8 mouse cellular contexts compared by ENCODE assay signal in genomic region chr1:155145620-155146019, GRCm38 (mm10). TPM values are rescaled to one million over a fixed set of nuclear protein-coding genes. Genes with fewer than 3 reads are reported as not detected.
DNase-seq lines count a peak whose midpoint lies in the region; ATAC-seq and TF ChIP-seq lines count a peak whose summit lies in the region.

No protein-coding gene starts in this region.

- peak; percentile 71 for DNase-seq in liver, adult 2 months (ENCODE audit: extremely low read depth, low read depth, low spot score)
- no peak for DNase-seq in liver
- no peak for DNase-seq in cerebellum, postnatal 4 days (ENCODE audit: low spot score in 2 of 2)
- no peak for DNase-seq in cerebellum, adult 18-20 months

- peak overlapping the region; percentile 50 for H3K4me2 ChIP-seq in embryonic facial prominence, embryonic 15.5 days (replicated peaks)
- peak overlapping the region; percentile 53 for H3K4me2 ChIP-seq in liver, embryonic 15.5 days
- H3K4me2 ChIP-seq in stomach, embryonic 15.5 days, result peak overlapping the region; percentile 48
- no peak overlapping the region; the same call in 1 of the 2 replicates for H3K4me2 ChIP-seq in hindbrain, embryonic 16.5 days (ENCODE audit: low read length)

- H3K27ac ChIP-seq in liver, adult 2 months (replicated peaks; ENCODE audit: insufficient read depth, low read depth, low read length), result peak overlapping the region; percentile 65
- H3K27ac ChIP-seq in embryonic facial prominence, embryonic 15.5 days (replicated peaks), result peak overlapping the region; percentile 71; the same call in 1 of the 2 replicates
- no peak overlapping the region for H3K27ac ChIP-seq in liver, embryonic 15.5 days (replicated peaks)
- peak overlapping the region; percentile 64; the same call in 1 of the 2 replicates for H3K27ac ChIP-seq in stomach, embryonic 15.5 days
- no peak overlapping the region for H3K27ac ChIP-seq in hindbrain, embryonic 16.5 days (ENCODE audit: low read depth, low read length)

- H3K36me3 ChIP-seq in liver, adult 2 months (ENCODE audit: control insufficient read depth, insufficient read depth, low read length), result no peaks in the 10 kb centered on the region
- no peaks in the 10 kb centered on the region for H3K36me3 ChIP-seq in embryonic facial prominence, embryonic 15.5 days
- no peaks in the 10 kb centered on the region for H3K36me3 ChIP-seq in liver, embryonic 15.5 days (replicated peaks)
- no peaks in the 10 kb centered on the region for H3K36me3 ChIP-seq in stomach, embryonic 15.5 days
- H3K36me3 ChIP-seq in hindbrain, embryonic 16.5 days (ENCODE audit: control insufficient read depth, insufficient read depth, low read length), result no peaks in the 10 kb centered on the region

- TF ChIP-seq POLR2A in liver, adult 2 months (IDR thresholded peaks at IDR 0.05; ENCODE audit: extremely low read depth, insufficient read depth, low read length), result no peak

- no peak for TF ChIP-seq CTCF in liver, adult 2 months (IDR thresholded peaks at IDR 0.05; ENCODE audit: low read depth, low read length)

- WGBS in liver, adult 2 months, result 27% methylated on average over 6 of the region's 6 CpGs
- 38% methylated on average over 6 of the region's 6 CpGs for WGBS in embryonic facial prominence, embryonic 15.5 days
- WGBS in liver, embryonic 15.5 days (ENCODE audit: insufficient replicate concordance), result 19% methylated on average over 6 of the region's 6 CpGs
- WGBS in stomach, embryonic 15.5 days, result 24% methylated on average over 6 of the region's 6 CpGs
- 68% methylated on average over 6 of the region's 6 CpGs for WGBS in hindbrain, embryonic 16.5 days

- no peaks in the 10 kb centered on the region for H3K27me3 ChIP-seq in liver, adult 2 months (ENCODE audit: control insufficient read depth, insufficient read depth, low read length)
- no peaks in the 10 kb centered on the region for H3K27me3 ChIP-seq in embryonic facial prominence, embryonic 15.5 days
- no peaks in the 10 kb centered on the region for H3K27me3 ChIP-seq in liver, embryonic 15.5 days
- H3K27me3 ChIP-seq in stomach, embryonic 15.5 days (replicated peaks), result no peaks in the 10 kb centered on the region
- H3K27me3 ChIP-seq in hindbrain, embryonic 16.5 days (replicated peaks; ENCODE audit: control insufficient read depth, insufficient read depth, low read length), result no peaks in the 10 kb centered on the region

- H3K9me3 ChIP-seq in embryonic facial prominence, embryonic 15.5 days (replicated peaks), result no peaks in the 10 kb centered on the region
- no peaks in the 10 kb centered on the region for H3K9me3 ChIP-seq in liver, embryonic 15.5 days (replicated peaks)
- no peaks in the 10 kb centered on the region for H3K9me3 ChIP-seq in stomach, embryonic 15.5 days
- no peaks in the 10 kb centered on the region for H3K9me3 ChIP-seq in hindbrain, embryonic 16.5 days (ENCODE audit: control insufficient read depth, low read length)

- no peaks in the 10 kb centered on the region; the same call in 1 of the 2 replicates for H3K4me1 ChIP-seq in liver, adult 2 months (ENCODE audit: control insufficient read depth, insufficient read depth, low read length)
- H3K4me1 ChIP-seq in embryonic facial prominence, embryonic 15.5 days, result peaks cover 15% of the 10 kb centered on the region
- H3K4me1 ChIP-seq in liver, embryonic 15.5 days (replicated peaks), result 0 out of 2 replicates have a peak, but pooled peaks cover 5% of the 10 kb centered on the region
- H3K4me1 ChIP-seq in stomach, embryonic 15.5 days, result no peaks in the 10 kb centered on the region
- H3K4me1 ChIP-seq in hindbrain, embryonic 16.5 days (ENCODE audit: control insufficient read depth, insufficient read depth, low read depth, low read length), result no peaks in the 10 kb centered on the region

- ATAC-seq in embryonic facial prominence, embryonic 15.5 days (ENCODE audit: insufficient number of reproducible peaks, low FRiP score, low TSS enrichment, low read depth), result no peak
- no peak for ATAC-seq in liver, embryonic 15.5 days (ENCODE audit: insufficient read depth)
- ATAC-seq in stomach, embryonic 15.5 days (ENCODE audit: insufficient read depth, low FRiP score, low read depth), result peak; percentile 32; the same call in 1 of the 2 replicates
- ATAC-seq in hindbrain, embryonic 16.5 days, result no peak

- peak overlapping the region; percentile 37 for H3K9ac ChIP-seq in liver, adult 2 months (ENCODE audit: low read depth, low read length)
- 0 out of 2 replicates have a peak overlapping the region, but pooled peaks have one; percentile 26 for H3K9ac ChIP-seq in embryonic facial prominence, embryonic 15.5 days
- H3K9ac ChIP-seq in liver, embryonic 15.5 days, result no peak overlapping the region
- no peak overlapping the region for H3K9ac ChIP-seq in stomach, embryonic 15.5 days
- no peak overlapping the region for H3K9ac ChIP-seq in hindbrain, embryonic 16.5 days (ENCODE audit: low read depth, low read length)

- no peaks in the 10 kb centered on the region; the same call in 1 of the 2 replicates for H3K79me2 ChIP-seq in liver, adult 2 months (ENCODE audit: control insufficient read depth, insufficient read depth, low read length)

- peak overlapping the region; percentile 76 for H3K4me3 ChIP-seq in liver, adult 2 months (ENCODE audit: insufficient read depth, low read depth, low read length)
- peak overlapping the region; percentile 52 for H3K4me3 ChIP-seq in embryonic facial prominence, embryonic 15.5 days (replicated peaks)
- H3K4me3 ChIP-seq in liver, embryonic 15.5 days (replicated peaks), result 0 out of 2 replicates have a peak overlapping the region, but pooled peaks have one; percentile 41
- peak overlapping the region; percentile 46 for H3K4me3 ChIP-seq in stomach, embryonic 15.5 days (replicated peaks)
- H3K4me3 ChIP-seq in hindbrain, embryonic 16.5 days (ENCODE audit: low read length), result no peak overlapping the region

RNA-seq across cellular contexts. Expression of gene Mr1, which starts 1.0 kb away (rescaled TPM):
- 3.2 and 6.3 TPM in 2 replicates for total RNA-seq in liver, adult 2 months (2014; rRNA removed)
- 1.1 and 1.6 TPM in 2 replicates for polyA plus RNA-seq in liver, adult 2 months (2012; rRNA removed)
- polyA plus RNA-seq in embryonic facial prominence, embryonic 15.5 days (2015; fragmentation: Nextera tagmentation; extraction: Ambion mirVana), result 9.5 and 11.3 TPM in 2 replicates
- 0.71 and 0.76 TPM in 2 replicates for polyA plus RNA-seq in liver, embryonic 15.5 days (2015; fragmentation: Nextera tagmentation; extraction: Ambion mirVana)
- 6.4 and 7.8 TPM in 2 replicates for polyA plus RNA-seq in stomach, embryonic 15.5 days (2015; fragmentation: Nextera tagmentation; extraction: Ambion mirVana)
- 2.1 and 2.5 TPM in 2 replicates for polyA plus RNA-seq in hindbrain, embryonic 16.5 days (2015; fragmentation: Nextera tagmentation; extraction: Ambion mirVana)

RNA-seq across cellular contexts. Expression of gene Stx6, which starts 12.9 kb away (rescaled TPM):
- total RNA-seq in liver, adult 2 months (2014; rRNA removed), result 10.3 and 11.7 TPM in 2 replicates
- polyA plus RNA-seq in liver, adult 2 months (2012; rRNA removed), result 10.1 and 13.1 TPM in 2 replicates
- 76.0 and 86.5 TPM in 2 replicates for polyA plus RNA-seq in embryonic facial prominence, embryonic 15.5 days (2015; fragmentation: Nextera tagmentation; extraction: Ambion mirVana)
- polyA plus RNA-seq in liver, embryonic 15.5 days (2015; fragmentation: Nextera tagmentation; extraction: Ambion mirVana), result 8.6 and 9.0 TPM in 2 replicates
- polyA plus RNA-seq in stomach, embryonic 15.5 days (2015; fragmentation: Nextera tagmentation; extraction: Ambion mirVana), result 58.9 and 63.8 TPM in 2 replicates
- polyA plus RNA-seq in hindbrain, embryonic 16.5 days (2015; fragmentation: Nextera tagmentation; extraction: Ambion mirVana), result 82.9 and 93.7 TPM in 2 replicates

RNA-seq across cellular contexts. Expression of gene Ier5, which starts 46.2 kb away (rescaled TPM):
- total RNA-seq in liver, adult 2 months (2014; rRNA removed), result 2.8 and 3.2 TPM in 2 replicates
- polyA plus RNA-seq in liver, adult 2 months (2012; rRNA removed), result 2.5 and 2.6 TPM in 2 replicates
- 10.4 and 10.8 TPM in 2 replicates for polyA plus RNA-seq in embryonic facial prominence, embryonic 15.5 days (2015; fragmentation: Nextera tagmentation; extraction: Ambion mirVana)
- 2.5 and 2.7 TPM in 2 replicates for polyA plus RNA-seq in liver, embryonic 15.5 days (2015; fragmentation: Nextera tagmentation; extraction: Ambion mirVana)
- polyA plus RNA-seq in stomach, embryonic 15.5 days (2015; fragmentation: Nextera tagmentation; extraction: Ambion mirVana), result 5.8 TPM in 2 replicates
- 4.5 and 5.5 TPM in 2 replicates for polyA plus RNA-seq in hindbrain, embryonic 16.5 days (2015; fragmentation: Nextera tagmentation; extraction: Ambion mirVana)

Comparison
In these comparisons a context has a peak if more than half of its experiments do, and no peak if none do; other contexts are left out.
1. H3K27ac ChIP-seq: peak in liver, adult 2 months (single experiment), embryonic facial prominence, embryonic 15.5 days (single experiment) and stomach, embryonic 15.5 days (single experiment); none in liver, embryonic 15.5 days (single experiment) and hindbrain, embryonic 16.5 days (single experiment).
2. H3K9ac ChIP-seq: peak in liver, adult 2 months (single experiment) and embryonic facial prominence, embryonic 15.5 days (single experiment); none in liver, embryonic 15.5 days (single experiment), stomach, embryonic 15.5 days (single experiment) and hindbrain, embryonic 16.5 days (single experiment).